Mouse (Mus musculus) forebrain, embryonic 16.5 days (tissue): Measurements from ENCODE around the gene Ilf3. TPM values are rescaled to one million over a fixed set of nuclear protein-coding genes. Genes with fewer than 3 reads are reported as not detected.

Experiments used
- ATAC-seq: fragments of 200-750 bp; cut with Nextera tagmentation; 2 replicates; pipeline ENCODE4 v1.8.0; 2017; ENCODE audit warnings: mild to moderate bottlenecking, moderate library complexity
- H3K27ac ChIP-seq: fragments of 300-500 bp; sonication (generic); 2 replicates; pipeline ENCODE4 v1.5.1; 2014; ENCODE audit warnings: low read length, control low read depth
- H3K27me3 ChIP-seq: fragments of 300-500 bp; sonication (generic); replicated peaks from 2 replicates; pipeline ENCODE4 v1.6.1; 2014; ENCODE audit warnings: low read length; ENCODE audit not compliant: control insufficient read depth, insufficient read depth
- H3K36me3 ChIP-seq: fragments of 300-500 bp; sonication (generic); 2 replicates; pipeline ENCODE4 v1.6.1; 2014; ENCODE audit not compliant: control insufficient read depth, insufficient read depth
- H3K4me1 ChIP-seq: fragments of 300-500 bp; sonication (generic); replicated peaks from 2 replicates; pipeline ENCODE4 v1.6.1; 2014; ENCODE audit warnings: low read length; ENCODE audit not compliant: control insufficient read depth, insufficient read depth
- H3K4me2 ChIP-seq: fragments of 300-500 bp; sonication (generic); 2 replicates; pipeline ENCODE4 v1.6.1; 2014; ENCODE audit warnings: mild to moderate bottlenecking, low read length, control low read depth
- H3K4me3 ChIP-seq: fragments of 300-500 bp; sonication (generic); replicated peaks from 2 replicates; pipeline ENCODE4 v1.5.1; 2014; ENCODE audit warnings: mild to moderate bottlenecking, low read length, control low read depth
- H3K9ac ChIP-seq: fragments of 300-500 bp; sonication (generic); replicated peaks from 2 replicates; pipeline ENCODE4 v1.6.1; 2014; ENCODE audit warnings: low read depth, low read length, control low read depth
- H3K9me3 ChIP-seq: fragments of 300-500 bp; sonication (generic); 2 replicates; pipeline ENCODE4 v1.6.1; 2016; ENCODE audit warnings: low read length; ENCODE audit not compliant: control insufficient read depth
- WGBS: fragments of 180-500 bp; shearing (Covaris S2); extraction: QIAGEN DNeasy Blood & Tissue Kit; methylation state at CpG from one replicate; pipeline ENCODE4 v1.1.7; 2014; 5-methylcytosine and 5-hydroxymethylcytosine counted together
- polyA plus RNA-seq: library from polyadenylated mRNA; unstranded; fragments of >200 nt; fragmentation: Nextera tagmentation; extraction: Ambion mirVana; gene quantifications from 2 replicates; pipeline ENCODE4 v1.2.1, GENCODE M21; 2015

Ilf3 gene
- polyA plus RNA-seq, 1 experiment from 2014 or later: 309 TPM

DNA sequence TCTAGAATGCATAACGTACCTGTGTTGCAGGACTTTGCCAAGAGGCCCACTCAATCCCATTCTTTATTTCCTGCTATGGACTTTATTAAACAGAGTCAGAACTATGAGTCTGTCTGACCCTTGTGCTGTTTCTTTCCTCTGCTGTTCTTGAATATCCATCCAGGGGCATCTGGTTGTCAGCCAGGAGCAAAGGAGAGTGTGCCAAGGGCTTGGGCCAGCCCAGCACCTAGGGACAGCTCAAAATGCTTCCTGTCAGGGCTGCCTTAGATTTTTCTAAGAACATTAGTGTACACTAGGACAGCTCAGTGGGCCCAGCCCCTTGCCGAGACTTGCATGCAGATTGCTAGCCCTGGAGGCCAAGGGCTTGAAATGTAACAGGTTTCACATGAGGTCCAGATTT is 60.1 kb downstream of the Ilf3 start:
- peaks cover 49% of the 10 kb centered on the region for H3K4me1 ChIP-seq
- H3K27me3 ChIP-seq: no peaks in the 10 kb centered on the region
- no peak overlapping the region for H3K9ac ChIP-seq
- no peak for ATAC-seq
- H3K4me2 ChIP-seq: no peak overlapping the region
- no peaks in the 10 kb centered on the region for H3K9me3 ChIP-seq
- no peak overlapping the region for H3K27ac ChIP-seq
- 78% methylated on average over 2 of the region's 2 CpGs for WGBS
- no peaks in the 10 kb centered on the region for H3K36me3 ChIP-seq
- H3K4me3 ChIP-seq: no peak overlapping the region

DNA sequence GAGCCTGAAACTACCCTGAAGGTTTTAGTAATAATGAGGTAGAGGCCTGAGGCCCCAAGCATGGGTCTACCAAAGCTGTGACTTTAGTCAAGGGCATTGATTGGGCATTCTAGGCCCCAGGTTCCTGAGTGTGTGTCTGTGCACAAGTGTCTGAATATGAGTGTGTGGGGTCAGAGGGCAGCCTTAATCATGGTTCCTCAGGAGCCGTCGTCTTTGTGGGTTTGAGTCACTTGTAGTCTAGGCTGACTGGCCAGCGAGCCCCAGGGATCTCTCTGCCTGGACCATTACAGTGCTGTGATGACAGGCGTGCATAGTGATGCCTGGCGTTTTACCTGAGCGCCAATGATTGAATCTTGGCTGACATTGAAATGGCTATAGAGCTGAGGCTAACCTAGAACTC is 60.5 kb downstream of the Ilf3 start:
- WGBS: 92% methylated on average over 6 of the region's 6 CpGs
- Histone ChIP-seq H3K4me2 (no peak overlapping the region), H3K4me1 (peaks cover 51% of the 10 kb centered on the region), H3K9me3 (no peaks in the 10 kb centered on the region), H3K27ac (no peak overlapping the region), H3K36me3 (no peaks in the 10 kb centered on the region), H3K27me3 (no peaks in the 10 kb centered on the region), H3K9ac (no peak overlapping the region), H3K4me3 (no peak overlapping the region)
- no peak for ATAC-seq

DNA sequence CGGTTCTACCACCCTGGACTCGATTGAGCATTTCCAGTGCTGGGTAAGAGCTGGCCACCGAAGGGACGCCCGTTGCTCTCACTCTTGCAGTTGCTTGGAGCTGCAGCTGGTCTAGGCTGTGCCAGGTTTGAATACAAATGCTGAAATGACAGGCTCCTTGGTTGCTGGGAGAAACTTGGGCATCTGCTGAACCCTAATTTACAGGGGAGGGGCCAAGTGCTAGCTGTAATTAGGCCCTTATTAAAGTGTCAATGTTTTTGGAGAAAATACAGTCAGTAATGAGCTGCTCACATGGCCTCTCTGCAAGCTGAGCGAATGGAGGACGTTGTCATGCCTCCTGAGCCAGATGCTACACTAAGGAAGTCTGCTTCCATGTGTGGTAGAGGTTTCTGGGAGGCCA is 63.1 kb downstream of the Ilf3 start:
- ATAC-seq: peak; percentile 91
- Histone ChIP-seq H3K4me3 (no peak overlapping the region), H3K4me2 (no peak overlapping the region), H3K9ac (no peak overlapping the region), H3K27ac (peak overlapping the region; percentile 69), H3K9me3 (no peaks in the 10 kb centered on the region), H3K4me1 (peaks cover 56% of the 10 kb centered on the region), H3K27me3 (no peaks in the 10 kb centered on the region), H3K36me3 (no peaks in the 10 kb centered on the region)
- 11% methylated on average over 7 of the region's 7 CpGs for WGBS

DNA sequence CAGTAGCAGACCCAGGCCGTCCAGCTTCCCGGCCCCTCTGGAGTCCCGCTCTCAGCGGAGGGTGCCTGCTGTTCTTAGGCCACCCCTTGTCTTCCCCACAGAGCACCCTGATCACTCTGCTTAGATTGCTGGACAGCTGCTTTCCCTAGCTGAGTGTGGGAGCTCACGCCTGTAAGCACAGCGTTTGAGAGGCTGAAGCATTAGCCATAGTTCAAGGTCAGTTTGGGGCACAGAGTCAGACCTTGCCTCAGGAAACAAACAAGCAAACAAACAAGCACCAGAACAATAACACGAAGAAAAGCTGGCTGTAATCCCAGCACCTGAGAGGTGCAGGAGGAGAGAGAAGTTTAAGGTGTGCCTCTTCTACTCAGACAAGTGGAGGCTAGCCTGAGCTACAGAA is 64.4 kb downstream of the Ilf3 start:
- Histone ChIP-seq H3K27ac (no peak overlapping the region), H3K9ac (no peak overlapping the region), H3K4me1 (peaks cover 43% of the 10 kb centered on the region), H3K36me3 (no peaks in the 10 kb centered on the region), H3K9me3 (no peaks in the 10 kb centered on the region), H3K4me2 (no peak overlapping the region), H3K4me3 (no peak overlapping the region), H3K27me3 (no peaks in the 10 kb centered on the region)
- ATAC-seq: no peak
- 86% methylated on average over 7 of the region's 7 CpGs for WGBS

DNA sequence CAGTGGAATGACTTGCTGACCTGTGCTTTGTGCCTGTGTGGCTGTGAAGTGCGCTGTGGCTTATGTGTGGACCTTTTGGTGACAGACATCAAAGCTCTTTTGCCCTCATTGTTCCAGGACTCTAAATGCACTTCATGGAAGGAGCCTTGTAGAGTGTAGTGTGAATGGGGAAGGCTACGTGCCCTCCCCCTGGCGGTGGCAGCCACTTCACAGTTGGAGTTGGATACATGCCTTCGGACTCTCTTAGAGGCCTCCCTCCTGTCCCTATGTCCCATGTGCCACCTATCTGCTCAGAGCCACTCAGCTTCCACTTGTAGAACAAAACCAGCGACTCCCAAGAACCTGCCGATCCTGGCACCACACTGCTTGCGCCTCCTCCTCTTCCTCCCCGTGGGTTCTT is 66.1 kb downstream of the Ilf3 start:
- ATAC-seq: no peak
- H3K27ac ChIP-seq: no peak overlapping the region
- 80% methylated on average over 8 of the region's 8 CpGs for WGBS

DNA sequence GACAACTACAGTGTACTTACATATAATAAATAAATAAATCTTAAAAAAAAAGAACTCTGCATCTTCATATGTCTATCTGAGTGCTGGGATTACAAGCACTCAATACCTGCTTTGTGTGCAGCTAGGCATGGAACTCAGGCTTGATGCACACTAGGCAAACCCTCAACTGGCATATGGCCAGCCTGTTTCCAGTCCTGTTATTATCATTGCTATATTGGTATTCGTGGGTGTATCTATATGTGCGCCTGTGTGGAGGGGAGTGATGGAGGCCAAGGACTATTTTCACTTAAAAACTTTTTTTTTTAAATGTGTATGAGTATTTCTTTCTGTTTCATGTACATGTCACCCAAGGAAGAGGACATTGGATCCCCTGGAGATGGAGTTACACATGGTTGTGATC is 66.7 kb downstream of the Ilf3 start:
- H3K36me3 ChIP-seq: no peaks in the 10 kb centered on the region
- H3K27ac ChIP-seq: no peak overlapping the region
- H3K4me1 ChIP-seq: peaks cover 31% of the 10 kb centered on the region
- no peaks in the 10 kb centered on the region for H3K9me3 ChIP-seq
- WGBS: 88% methylated on average over 2 of the region's 2 CpGs
- H3K4me2 ChIP-seq: no peak overlapping the region
- no peak overlapping the region for H3K4me3 ChIP-seq
- ATAC-seq: no peak
- no peak overlapping the region for H3K9ac ChIP-seq
- H3K27me3 ChIP-seq: no peaks in the 10 kb centered on the region

More for the DNA sequence above, 66.1 kb downstream of the Ilf3 start:
- no peak overlapping the region for H3K4me3 ChIP-seq
- H3K36me3 ChIP-seq: no peaks in the 10 kb centered on the region
- H3K9me3 ChIP-seq: no peaks in the 10 kb centered on the region
- no peak overlapping the region for H3K4me2 ChIP-seq
- H3K27me3 ChIP-seq: no peaks in the 10 kb centered on the region
- peaks cover 33% of the 10 kb centered on the region for H3K4me1 ChIP-seq
- no peak overlapping the region for H3K9ac ChIP-seq

DNA sequence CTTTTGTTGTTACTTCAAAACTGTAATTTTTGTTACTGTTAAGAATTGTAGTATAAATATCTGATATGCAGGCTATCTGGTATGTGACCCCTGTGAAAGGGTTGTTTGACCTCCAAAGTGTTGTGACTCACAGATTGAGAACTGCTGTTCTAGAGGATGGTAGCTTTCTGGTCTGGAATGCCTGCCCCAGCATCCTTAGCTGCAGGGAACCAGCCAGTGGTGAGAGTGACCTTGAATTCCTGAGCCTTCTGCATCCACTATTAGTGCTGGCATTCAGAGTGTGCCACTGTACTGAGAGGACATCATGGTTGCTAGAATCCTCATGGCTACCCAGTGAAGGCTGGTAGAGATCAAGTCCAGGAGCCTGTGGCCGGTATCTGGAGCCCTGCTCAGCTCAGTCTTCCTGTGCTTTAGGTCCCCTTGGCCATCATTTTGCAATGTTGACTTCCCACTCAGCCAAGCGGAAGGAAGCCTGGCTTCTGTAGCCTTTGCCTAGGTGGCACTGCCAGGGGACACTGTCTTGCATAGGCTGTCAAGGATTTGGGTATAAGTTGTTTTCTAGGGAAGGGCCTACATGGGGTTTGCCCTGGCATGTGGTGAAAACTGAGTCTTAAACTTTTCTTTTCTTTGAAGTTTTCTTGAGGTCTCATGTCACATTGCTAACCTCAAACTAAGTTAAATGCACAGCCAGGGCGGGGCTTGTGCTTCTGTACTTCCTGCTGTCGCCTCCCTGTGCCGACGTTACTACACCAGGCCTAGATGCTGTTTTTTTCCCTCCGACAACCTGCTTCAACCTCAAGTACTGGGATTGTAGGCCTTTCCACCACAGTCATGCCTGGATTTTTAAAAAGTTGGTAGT is 68.3 kb downstream of the Ilf3 start:
- H3K4me2 ChIP-seq: no peak overlapping the region
- H3K27me3 ChIP-seq: no peaks in the 10 kb centered on the region
- WGBS: 94% methylated on average over 7 of the region's 7 CpGs
- H3K4me3 ChIP-seq: no peak overlapping the region
- H3K4me1 ChIP-seq: peaks cover 16% of the 10 kb centered on the region
- no peaks in the 10 kb centered on the region for H3K36me3 ChIP-seq
- H3K9ac ChIP-seq: no peak overlapping the region
- H3K9me3 ChIP-seq: no peaks in the 10 kb centered on the region
- no peak overlapping the region for H3K27ac ChIP-seq
- ATAC-seq: no peak

DNA sequence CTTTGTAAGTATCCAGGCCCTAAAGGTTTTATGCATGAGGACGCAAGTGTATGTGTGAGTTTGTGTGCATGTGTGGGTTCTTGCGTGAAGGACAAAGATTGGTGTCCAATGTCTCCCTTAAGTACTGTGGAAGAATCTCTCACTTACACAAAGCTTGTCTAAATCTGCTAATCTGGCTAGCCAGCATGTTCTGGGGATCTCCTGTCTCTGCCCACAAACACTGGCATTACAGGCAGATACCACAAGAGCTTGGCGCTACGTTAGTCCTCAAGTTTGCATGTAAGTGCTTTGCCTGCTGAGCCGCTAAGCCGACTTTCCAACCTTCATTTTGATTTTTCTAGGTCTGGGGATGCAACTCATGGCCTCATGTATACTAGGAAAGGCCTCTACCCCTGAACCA is 69.9 kb downstream of the Ilf3 start:
- Histone ChIP-seq H3K4me2 (no peak overlapping the region), H3K4me1 (peaks cover 11% of the 10 kb centered on the region), H3K9me3 (no peaks in the 10 kb centered on the region), H3K27me3 (no peaks in the 10 kb centered on the region), H3K4me3 (no peak overlapping the region), H3K9ac (no peak overlapping the region), H3K27ac (no peak overlapping the region), H3K36me3 (no peaks in the 10 kb centered on the region)
- 89% methylated on average over 6 of the region's 6 CpGs for WGBS
- ATAC-seq: no peak

DNA sequence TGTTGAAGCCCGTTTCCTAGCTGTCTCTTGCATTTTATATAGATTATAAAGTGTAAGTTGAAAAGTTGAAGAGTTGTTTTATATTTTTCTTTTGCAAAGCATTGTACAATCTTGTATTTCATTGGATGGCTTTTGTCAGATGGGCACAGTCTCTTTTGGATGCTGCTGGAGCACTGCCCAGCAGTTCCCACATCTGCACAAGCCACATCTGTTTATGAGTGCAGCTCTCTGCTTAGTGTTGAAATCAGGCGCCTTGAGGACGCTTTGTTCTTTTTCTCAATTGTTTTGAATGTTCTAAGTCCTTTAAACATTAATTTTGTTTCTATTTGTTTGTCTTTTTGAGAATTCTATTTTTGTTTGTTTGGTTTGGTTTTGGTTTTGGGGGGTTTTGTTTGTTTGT is 70.5 kb downstream of the Ilf3 start:
- no peak for ATAC-seq
- WGBS: 56% methylated on average over 3 of the region's 3 CpGs
- H3K27me3 ChIP-seq: no peaks in the 10 kb centered on the region
- no peaks in the 10 kb centered on the region for H3K9me3 ChIP-seq
- H3K27ac ChIP-seq: no peak overlapping the region
- H3K9ac ChIP-seq: no peak overlapping the region
- peaks cover 8% of the 10 kb centered on the region for H3K4me1 ChIP-seq
- no peak overlapping the region for H3K4me3 ChIP-seq
- H3K4me2 ChIP-seq: no peak overlapping the region
- H3K36me3 ChIP-seq: no peaks in the 10 kb centered on the region

DNA sequence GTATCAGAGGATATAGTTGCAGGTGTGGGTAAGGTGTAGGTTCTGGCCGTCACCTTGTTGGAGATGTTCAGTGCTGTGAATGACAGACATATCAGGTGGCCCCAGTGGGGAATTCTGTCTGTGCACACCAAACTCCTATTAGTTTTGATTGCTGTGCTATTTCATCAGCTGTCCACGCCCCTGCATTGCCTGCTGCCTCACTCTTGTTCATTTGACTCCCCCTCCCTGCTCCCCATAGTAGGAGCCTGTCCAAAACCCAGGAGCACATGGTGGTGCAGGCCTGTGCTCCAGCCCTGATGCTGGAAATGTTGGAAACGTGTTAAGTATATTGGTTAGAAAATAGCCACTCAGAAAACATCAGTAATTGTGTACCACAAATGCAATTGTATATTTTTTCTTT is 71.8 kb downstream of the Ilf3 start:
- Histone ChIP-seq H3K4me3 (no peak overlapping the region), H3K27me3 (no peaks in the 10 kb centered on the region), H3K4me1 (no peaks in the 10 kb centered on the region), H3K4me2 (no peak overlapping the region), H3K9me3 (no peaks in the 10 kb centered on the region), H3K36me3 (no peaks in the 10 kb centered on the region), H3K9ac (no peak overlapping the region), H3K27ac (no peak overlapping the region)
- no peak for ATAC-seq
- WGBS: 76% methylated on average over 3 of the region's 3 CpGs
